27 mouse cellular contexts compared by ENCODE assay signal in the genomic region with DNA sequence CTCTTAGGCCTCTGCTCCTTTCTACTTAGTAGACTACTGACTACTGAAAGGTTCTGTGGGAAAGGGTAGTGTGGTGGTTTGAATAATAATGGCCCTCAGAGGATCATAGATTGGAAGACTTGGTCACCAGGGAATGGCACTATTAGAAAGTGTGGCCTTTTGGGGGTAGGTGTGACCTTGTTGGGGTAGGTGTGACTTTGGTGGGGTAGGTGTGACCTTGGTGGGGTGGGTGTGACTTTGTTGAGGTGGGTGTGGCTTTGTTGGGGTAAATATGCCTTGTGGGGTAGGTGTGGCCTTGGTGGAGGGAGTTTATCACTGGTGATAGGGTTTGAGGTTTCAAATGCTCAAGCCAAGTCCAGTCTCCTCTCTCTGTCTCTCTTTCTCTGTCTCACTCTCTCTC. TPM values are rescaled to one million over a fixed set of nuclear protein-coding genes. Genes with fewer than 3 reads are reported as not detected.
DNase-seq lines count a peak whose midpoint lies in the region; ATAC-seq and TF ChIP-seq lines count a peak whose summit lies in the region.
"Had no signal": no experiment of that assay in that cellular context is flagged by ENCODE, and none has a peak within 500 bp of the region (broad histone marks: within the 10 kb centered on the region; RNA-seq: fewer than 3 reads in every experiment).

No protein-coding gene starts in this region.

- peak; percentile 67; the same call in 1 of the 2 replicates for TF ChIP-seq EP300 in ES-Bruce4 (IDR thresholded peaks at IDR 0.05; ENCODE audit: insufficient read depth, low read depth, low read length)

- no peak for TF ChIP-seq POLR2A in ES-Bruce4 (IDR thresholded peaks at IDR 0.05; ENCODE audit: insufficient read depth, low read length)

- no peak overlapping the region for H3K27ac ChIP-seq in ES-Bruce4 (ENCODE audit: insufficient read depth, low read length)
- H3K27ac ChIP-seq in hindbrain, embryonic 14.5 days: no peak overlapping the region
- H3K27ac ChIP-seq: embryonic facial prominence, embryonic 13.5 days; embryonic facial prominence, embryonic 15.5 days; forebrain, embryonic 10.5 days; forebrain, embryonic 12.5 days had no signal

- ATAC-seq in hindbrain, embryonic 14.5 days (ENCODE audit: low FRiP score): no peak
- ATAC-seq: activated CD4-positive, CD25-positive, alpha-beta regulatory T cell, adult 4 months; CD4-positive, CD25-positive, alpha-beta regulatory T cell, adult 4 months; forebrain, embryonic 14.5 days; forebrain, embryonic 16.5 days; Patski had no signal

- no peak overlapping the region for H3K4me3 ChIP-seq in ES-Bruce4 (ENCODE audit: low read depth, low read length)
- H3K4me3 ChIP-seq in hindbrain, embryonic 14.5 days (replicated peaks; ENCODE audit: low read length): no peak overlapping the region
- H3K4me3 ChIP-seq: embryonic facial prominence, embryonic 13.5 days; embryonic facial prominence, embryonic 15.5 days; erythroblast, embryonic 14.5 days; forebrain, embryonic 10.5 days; forebrain, embryonic 12.5 days had no signal

- no peak for TF ChIP-seq CTCF in ES-Bruce4 (IDR thresholded peaks at IDR 0.05; ENCODE audit: low read depth, low read length)

- no peak overlapping the region for H3K4me2 ChIP-seq in hindbrain, embryonic 14.5 days (replicated peaks)
- H3K4me2 ChIP-seq: embryonic facial prominence, embryonic 13.5 days; embryonic facial prominence, embryonic 15.5 days; forebrain, embryonic 12.5 days had no signal

- no peak overlapping the region for H3K9ac ChIP-seq in ES-Bruce4 (ENCODE audit: low read depth, poor library complexity, severe bottlenecking)
- H3K9ac ChIP-seq in hindbrain, embryonic 14.5 days: no peak overlapping the region
- H3K9ac ChIP-seq: embryonic facial prominence, embryonic 13.5 days; embryonic facial prominence, embryonic 15.5 days; forebrain, embryonic 12.5 days had no signal

- no peaks in the 10 kb centered on the region for H3K27me3 ChIP-seq in ES-Bruce4 (ENCODE audit: control insufficient read depth, insufficient read depth, low read length, poor library complexity, severe bottlenecking)
- no peaks in the 10 kb centered on the region for H3K27me3 ChIP-seq in hindbrain, embryonic 14.5 days (ENCODE audit: control insufficient read depth, insufficient read depth, low read length)
- H3K27me3 ChIP-seq: CH12.LX; embryonic facial prominence, embryonic 13.5 days; embryonic facial prominence, embryonic 15.5 days; Patski had no signal

- no peaks in the 10 kb centered on the region for H3K36me3 ChIP-seq in ES-Bruce4 (ENCODE audit: control insufficient read depth, insufficient read depth, low read length, poor library complexity, severe bottlenecking)
- H3K36me3 ChIP-seq in hindbrain, embryonic 14.5 days (replicated peaks; ENCODE audit: control insufficient read depth, insufficient read depth): no peaks in the 10 kb centered on the region
- H3K36me3 ChIP-seq: embryonic facial prominence, embryonic 13.5 days; embryonic facial prominence, embryonic 15.5 days; forebrain, embryonic 10.5 days; forebrain, embryonic 12.5 days; G1E had no signal

- H3K4me1 ChIP-seq in ES-Bruce4 (ENCODE audit: control insufficient read depth, insufficient read depth, low read length): peaks cover 1% of the 10 kb centered on the region
- no peaks in the 10 kb centered on the region for H3K4me1 ChIP-seq in hindbrain, embryonic 14.5 days (replicated peaks; ENCODE audit: control insufficient read depth, insufficient read depth, low read length)
- H3K4me1 ChIP-seq: forebrain, embryonic 10.5 days; forebrain, embryonic 12.5 days had no signal

- DNase-seq in R1 (ENCODE audit: low read depth, low spot score): peak; percentile 38
- DNase-seq in natural killer cell, adult 2 months (ENCODE audit: low spot score in 2 of 2): peak; percentile 43 to 72
- DNase-seq in hindbrain, embryonic 14.5 days (ENCODE audit: low spot score): no peak
- no peak for DNase-seq in cerebellum, adult 11-12 months
- DNase-seq: adrenal gland, adult 8-10 months; adrenal gland, postnatal 14 days; adrenal gland, postnatal 36 days; B cell, adult 2 months; cerebellum, adult 18-20 months; cerebellum, adult 8-10 months; cerebellum, adult 9-11 months; cerebellum, postnatal 14 days; cerebellum, postnatal 36 days; embryo, embryonic 11 days had no signal

- no peaks in the 10 kb centered on the region for H3K9me3 ChIP-seq in ES-Bruce4 (replicated peaks; ENCODE audit: control insufficient read depth, insufficient read depth, low read length, poor library complexity, severe bottlenecking)
- H3K9me3 ChIP-seq in hindbrain, embryonic 14.5 days (ENCODE audit: control insufficient read depth, low read length): 0 out of 2 replicates have a peak, but pooled peaks cover 3% of the 10 kb centered on the region
- H3K9me3 ChIP-seq: embryonic facial prominence, embryonic 13.5 days; embryonic facial prominence, embryonic 15.5 days; forebrain, embryonic 10.5 days; forebrain, embryonic 12.5 days; G1E had no signal

RNA-seq across cellular contexts. Expression of a gene that starts 21.1 kb away (rescaled TPM):
- 52.1 and 53.4 TPM in 2 replicates for polyA plus RNA-seq in ES-Bruce4 (2011; ENCODE audit: insufficient read depth, insufficient read length, low read depth, missing spikeins)
- polyA plus RNA-seq in hindbrain, embryonic 14.5 days (2014; fragmentation: Nextera tagmentation; extraction: Ambion mirVana): 71.0 and 74.4 TPM in 2 replicates

Comparison
In these comparisons a context has a peak if more than half of its experiments do, and no peak if none do; other contexts are left out.
1. DNase-seq: peak in R1 (single experiment) and natural killer cell, adult 2 months (2 of 2); none in hindbrain, embryonic 14.5 days (single experiment) and cerebellum, adult 11-12 months (single experiment).